Mouse (Mus musculus): ENCODE data around the gene Gm49384. TPM values are rescaled to one million over a fixed set of nuclear protein-coding genes. Genes with fewer than 3 reads are reported as not detected.
"Not testable (repeated sequence)": the region's sequence is repeated elsewhere in the genome, so short reads cannot be mapped to it uniquely, and the experiment has no call there.

The Gm49384 gene
- polyA plus RNA-seq, 1 experiment from 2014 or later: 25.6 TPM

- not testable (repeated sequence) for H3K9ac ChIP-seq (replicated peaks); ATAC-seq (ENCODE audit: low FRiP score, low read depth); H3K4me3 ChIP-seq; H3K9me3 ChIP-seq; H3K27ac ChIP-seq (replicated peaks); H3K4me1 ChIP-seq; H3K4me2 ChIP-seq (replicated peaks); H3K27me3 ChIP-seq
- H3K36me3 ChIP-seq: peaks cover 20% of the 10 kb centered on the region
- WGBS: 84% methylated on average over 2 of the region's 2 CpGs
Observed at GRCm38 (mm10) chr12:69160677-69161076, 43.4 kb downstream of the Gm49384 start.

GRCm38 (mm10) chr12:69159578-69159940, 44.5 kb downstream of the Gm49384 start:
- Histone ChIP-seq H3K4me2 (replicated peaks) (0 out of 2 replicates have a peak overlapping the region, but pooled peaks have one; percentile 9), H3K4me3 (0 out of 2 replicates have a peak overlapping the region, but pooled peaks have one; percentile 3), H3K36me3 (peaks cover 21% of the 10 kb centered on the region), H3K27ac (replicated peaks) (no peak overlapping the region), H3K27me3 (no peaks in the 10 kb centered on the region), H3K9ac (replicated peaks) (no peak overlapping the region), H3K9me3 (no peaks in the 10 kb centered on the region), H3K4me1 (peaks cover 8% of the 10 kb centered on the region)
- no peak for ATAC-seq (ENCODE audit: low FRiP score, low read depth)
- 6% methylated on average over 9 of the region's 9 CpGs for WGBS

- H3K36me3 ChIP-seq: peaks cover 21% of the 10 kb centered on the region
- peak within 1 kb of the TSS; percentile 79 for H3K4me3 ChIP-seq
- peak; percentile 99 for ATAC-seq (ENCODE audit: low FRiP score, low read depth)
- WGBS: 0% methylated on average over 57 of the region's 68 CpGs
- H3K27me3 ChIP-seq, H3K9me3 ChIP-seq, H3K4me1 ChIP-seq: not testable (repeated sequence)
- H3K9ac ChIP-seq (replicated peaks): peak within 1 kb of the TSS; percentile 88
- peak within 1 kb of the TSS; percentile 95 for H3K27ac ChIP-seq (replicated peaks)
- H3K4me2 ChIP-seq (replicated peaks): peak within 1 kb of the TSS; percentile 72
Observed at GRCm38 (mm10) chr12:69158765-69159577, 45.1 kb downstream of the Gm49384 start, which contains the start of gene Rps29. Gene Rps29, minus strand, starts transcription at chr12:69159186.

- WGBS: 1% methylated on average over 19 of the region's 19 CpGs
- Histone ChIP-seq H3K4me3 (peak overlapping the region; percentile 79), H3K27me3 (no peaks in the 10 kb centered on the region), H3K27ac (replicated peaks) (peak overlapping the region; percentile 95), H3K9me3 (no peaks in the 10 kb centered on the region), H3K9ac (replicated peaks) (peak overlapping the region; percentile 88), H3K36me3 (peaks cover 21% of the 10 kb centered on the region), H3K4me2 (replicated peaks) (peak overlapping the region; percentile 72), H3K4me1 (peaks cover 8% of the 10 kb centered on the region)
- ATAC-seq (ENCODE audit: low FRiP score, low read depth): no peak
Observed at GRCm38 (mm10) chr12:69158366-69158764, 45.7 kb downstream of the Gm49384 start.

- Histone ChIP-seq H3K4me1 (peaks cover 8% of the 10 kb centered on the region), H3K4me3 (no peak overlapping the region), H3K4me2 (replicated peaks) (no peak overlapping the region)
Observed at GRCm38 (mm10) chr12:69157107-69157506, 47.0 kb downstream of the Gm49384 start.

GRCm38 (mm10) chr12:69156436-69156835, 47.6 kb downstream of the Gm49384 start:
- Histone ChIP-seq H3K36me3 (peaks cover 21% of the 10 kb centered on the region), H3K27ac (replicated peaks) (no peak overlapping the region), H3K27me3 (no peaks in the 10 kb centered on the region), H3K4me2 (replicated peaks) (no peak overlapping the region), H3K4me3 (no peak overlapping the region), H3K9ac (replicated peaks) (no peak overlapping the region), H3K9me3 (no peaks in the 10 kb centered on the region), H3K4me1 (peaks cover 8% of the 10 kb centered on the region)
- ATAC-seq (ENCODE audit: low FRiP score, low read depth): no peak
- 84% methylated on average over 4 of the region's 4 CpGs for WGBS

More at GRCm38 (mm10) chr12:69157107-69157506, 47.0 kb downstream of the Gm49384 start:
- Histone ChIP-seq H3K27ac (replicated peaks) (no peak overlapping the region), H3K36me3 (peaks cover 21% of the 10 kb centered on the region), H3K9ac (replicated peaks) (no peak overlapping the region), H3K9me3 (no peaks in the 10 kb centered on the region), H3K27me3 (no peaks in the 10 kb centered on the region)
- no peak for ATAC-seq (ENCODE audit: low FRiP score, low read depth)
- WGBS: 93% methylated on average over 2 of the region's 2 CpGs

GRCm38 (mm10) chr12:69155923-69156322, 48.1 kb downstream of the Gm49384 start:
- H3K9ac ChIP-seq (replicated peaks): no peak overlapping the region
- no peaks in the 10 kb centered on the region for H3K27me3 ChIP-seq
- H3K4me2 ChIP-seq (replicated peaks): no peak overlapping the region
- H3K4me3 ChIP-seq: no peak overlapping the region
- H3K36me3 ChIP-seq: peaks cover 21% of the 10 kb centered on the region
- 90% methylated on average over 2 of the region's 2 CpGs for WGBS
- no peaks in the 10 kb centered on the region for H3K9me3 ChIP-seq
- ATAC-seq (ENCODE audit: low FRiP score, low read depth): no peak
- peaks cover 8% of the 10 kb centered on the region for H3K4me1 ChIP-seq
- no peak overlapping the region for H3K27ac ChIP-seq (replicated peaks)

- Histone ChIP-seq H3K4me2 (replicated peaks) (no peak overlapping the region), H3K9ac (replicated peaks) (no peak overlapping the region), H3K9me3 (no peaks in the 10 kb centered on the region), H3K27ac (replicated peaks) (no peak overlapping the region), H3K27me3 (no peaks in the 10 kb centered on the region), H3K4me3 (no peak overlapping the region), H3K36me3 (no peaks in the 10 kb centered on the region), H3K4me1 (no peaks in the 10 kb centered on the region)
- no peak for ATAC-seq (ENCODE audit: low FRiP score, low read depth)
- WGBS: 83% methylated on average over 13 of the region's 13 CpGs
Observed at GRCm38 (mm10) chr12:69150049-69150448, 54.0 kb downstream of the Gm49384 start.

GRCm38 (mm10) chr12:69147166-69147735, 56.8 kb downstream of the Gm49384 start:
- H3K9ac ChIP-seq (replicated peaks): no peak overlapping the region
- no peak overlapping the region for H3K27ac ChIP-seq (replicated peaks)
- no peaks in the 10 kb centered on the region for H3K27me3 ChIP-seq
- H3K9me3 ChIP-seq: no peaks in the 10 kb centered on the region
- no peak for ATAC-seq (ENCODE audit: low FRiP score, low read depth)
- no peak overlapping the region for H3K4me3 ChIP-seq
- H3K36me3 ChIP-seq: no peaks in the 10 kb centered on the region
- 88% methylated on average over 5 of the region's 5 CpGs for WGBS
- no peak overlapping the region for H3K4me2 ChIP-seq (replicated peaks)
- no peaks in the 10 kb centered on the region for H3K4me1 ChIP-seq

GRCm38 (mm10) chr12:69143460-69143859, 60.6 kb downstream of the Gm49384 start:
- no peak for ATAC-seq (ENCODE audit: low FRiP score, low read depth)

GRCm38 (mm10) chr12:69139841-69140240, 64.2 kb downstream of the Gm49384 start:
- Histone ChIP-seq H3K27ac (replicated peaks) (no peak overlapping the region), H3K9me3 (no peaks in the 10 kb centered on the region), H3K27me3 (no peaks in the 10 kb centered on the region), H3K4me2 (replicated peaks) (no peak overlapping the region), H3K9ac (replicated peaks) (no peak overlapping the region), H3K4me3 (no peak overlapping the region), H3K4me1 (no peaks in the 10 kb centered on the region), H3K36me3 (no peaks in the 10 kb centered on the region)
- ATAC-seq (ENCODE audit: low FRiP score, low read depth): peak; percentile 41
- 89% methylated on average over 7 of the region's 7 CpGs for WGBS

More at GRCm38 (mm10) chr12:69143460-69143859, 60.6 kb downstream of the Gm49384 start:
- Histone ChIP-seq H3K9me3 (no peaks in the 10 kb centered on the region), H3K4me2 (replicated peaks) (no peak overlapping the region), H3K4me1 (no peaks in the 10 kb centered on the region), H3K9ac (replicated peaks) (no peak overlapping the region), H3K27ac (replicated peaks) (no peak overlapping the region), H3K27me3 (no peaks in the 10 kb centered on the region), H3K4me3 (no peak overlapping the region), H3K36me3 (no peaks in the 10 kb centered on the region)
- 66% methylated on average over 6 of the region's 6 CpGs for WGBS

Data from midbrain, embryonic 12.5 days (tissue).